Comparison of ENCODE assay signal across 1 mouse cellular context in genomic region chr7:41599932-41600548, GRCm38 (mm10).
TF ChIP-seq lines count a peak whose summit lies in the region.

No protein-coding gene starts in this region.

TF ChIP-seq in MEL, 35 proteins besides CTCF, POLR2A, EP300 and RAD21:
- no peak for TF ChIP-seq MAZ (IDR thresholded peaks at IDR 0.05; ENCODE audit: low read depth, low read length)
- TF ChIP-seq MAX (IDR thresholded peaks at IDR 0.05; ENCODE audit: low read length), result no peak
- TF ChIP-seq CHD1 (IDR thresholded peaks at IDR 0.05; ENCODE audit: low read depth, low read length), result no peak
- no peak for TF ChIP-seq USF1 (IDR thresholded peaks at IDR 0.05; ENCODE audit: low read depth, low read length)
- TF ChIP-seq MEF2A (IDR thresholded peaks at IDR 0.05; ENCODE audit: extremely low read depth, insufficient replicate concordance, low read depth, low read length, poor library complexity, severe bottlenecking), result no peak
- TF ChIP-seq KAT2A (conservative IDR thresholded peaks at IDR 0.05; ENCODE audit: low read depth, low read length), result no peak
- TF ChIP-seq RCOR1 (IDR thresholded peaks at IDR 0.05; ENCODE audit: low read depth, low read length), result no peak
- TF ChIP-seq E2F4 (IDR thresholded peaks at IDR 0.05; ENCODE audit: borderline replicate concordance, low read depth, low read length), result no peak
